Mouse (Mus musculus) lung, adult 2 months (tissue): ENCODE results near the gene Casd1.

Experiments used
- CTCF ChIP-seq: fragments of 200-500 bp; IDR thresholded peaks from 2 replicates; pipeline ENCODE4 v1.5.1; 2011; ENCODE audit warnings: mild to moderate bottlenecking, low read length, control low read depth; ENCODE audit not compliant: insufficient read depth
- POLR2A ChIP-seq: fragments of 200-500 bp; IDR thresholded peaks from 2 replicates; pipeline ENCODE4 v1.6.1; 2011; ENCODE audit warnings: low read depth, mild to moderate bottlenecking, control low read depth, low read length, borderline replicate concordance; ENCODE audit errors: extremely low read depth

DNA sequence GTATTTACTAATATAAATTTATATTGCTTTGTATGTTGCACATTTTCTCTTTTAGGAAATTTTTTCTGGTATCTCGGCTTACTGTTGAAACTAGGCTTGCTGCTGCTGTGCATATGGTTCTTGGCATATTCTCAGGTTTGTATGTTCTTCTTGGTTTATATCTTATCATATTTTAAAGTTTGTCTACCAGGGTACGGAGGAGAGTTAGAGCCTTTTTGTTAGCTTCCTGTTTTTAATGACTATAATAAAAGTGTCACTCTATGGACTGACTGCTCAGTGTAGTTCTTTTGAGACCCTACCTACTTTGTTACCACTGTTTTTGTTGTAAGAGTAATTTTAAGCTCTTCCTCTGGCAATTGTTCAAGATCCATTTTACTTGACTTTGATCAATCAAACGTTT is 30.8 kb downstream of the Casd1 start:
- TF ChIP-seq CTCF, result no peak
- TF ChIP-seq POLR2A, result no peak
